Mouse (Mus musculus): ENCODE measurements around the gene Glrx5.
A peak's percentile ranks its signal among the peaks of the same experiment; 100 is the strongest.

Gene Glrx5

GRCm38 (mm10) chr12:105032147-105032831 is at the start of gene Glrx5:
Gene Glrx5, plus strand, starts transcription at chr12:105032688.
- DNase-seq = peak; percentile 100

GRCm38 (mm10) chr12:104983476-104983875 is 49.0 kb upstream of the Glrx5 start:
- no peak for DNase-seq

- no peak for DNase-seq
Measured at GRCm38 (mm10) chr12:104985088-104985487, 47.4 kb upstream of the Glrx5 start.

- no peak for DNase-seq
Measured at GRCm38 (mm10) chr12:104986001-104986400, 46.5 kb upstream of the Glrx5 start.

- DNase-seq = no peak
Measured at GRCm38 (mm10) chr12:104986781-104987180, 45.7 kb upstream of the Glrx5 start.

- no peak for DNase-seq
Measured at GRCm38 (mm10) chr12:104987936-104988335, 44.6 kb upstream of the Glrx5 start.

- DNase-seq = no peak
Measured at GRCm38 (mm10) chr12:104990741-104991454, 41.6 kb upstream of the Glrx5 start.

GRCm38 (mm10) chr12:104992123-104992741 is 40.3 kb upstream of the Glrx5 start:
- no peak for DNase-seq

GRCm38 (mm10) chr12:104992838-104993237 is 39.6 kb upstream of the Glrx5 start:
- DNase-seq = no peak

GRCm38 (mm10) chr12:104995259-104995876 is 37.1 kb upstream of the Glrx5 start:
- DNase-seq = no peak

- DNase-seq = no peak
Measured at GRCm38 (mm10) chr12:104996012-104996728, 36.3 kb upstream of the Glrx5 start.

- DNase-seq = no peak
Measured at GRCm38 (mm10) chr12:104997159-104997558, 35.3 kb upstream of the Glrx5 start.

- no peak for DNase-seq
Measured at GRCm38 (mm10) chr12:104997641-104998293, 34.7 kb upstream of the Glrx5 start.

- DNase-seq = no peak
Measured at GRCm38 (mm10) chr12:104998541-104998940, 33.9 kb upstream of the Glrx5 start.

GRCm38 (mm10) chr12:104999171-104999570 is 33.3 kb upstream of the Glrx5 start:
- no peak for DNase-seq

- no peak for DNase-seq
Measured at GRCm38 (mm10) chr12:105000487-105001283, 31.8 kb upstream of the Glrx5 start.

GRCm38 (mm10) chr12:105001317-105001716 is 31.2 kb upstream of the Glrx5 start:
- DNase-seq = no peak

- DNase-seq = no peak
Measured at GRCm38 (mm10) chr12:105002340-105003132, 30.0 kb upstream of the Glrx5 start.

- DNase-seq = no peak
Measured at GRCm38 (mm10) chr12:105003158-105003557, 29.3 kb upstream of the Glrx5 start.

GRCm38 (mm10) chr12:105003715-105004114 is 28.8 kb upstream of the Glrx5 start:
- no peak for DNase-seq

All from layer of hippocampus, adult 9-11 months (tissue).